Mouse (Mus musculus): ENCODE data around the gene B3galnt2. TPM values are rescaled to one million over a fixed set of nuclear protein-coding genes. Genes with fewer than 3 reads are reported as not detected.

The B3galnt2 gene
- 23.4 and 25.8 TPM in 2 replicates for polyA plus RNA-seq (2015; fragmentation: Nextera tagmentation; extraction: Ambion mirVana)

DNA sequence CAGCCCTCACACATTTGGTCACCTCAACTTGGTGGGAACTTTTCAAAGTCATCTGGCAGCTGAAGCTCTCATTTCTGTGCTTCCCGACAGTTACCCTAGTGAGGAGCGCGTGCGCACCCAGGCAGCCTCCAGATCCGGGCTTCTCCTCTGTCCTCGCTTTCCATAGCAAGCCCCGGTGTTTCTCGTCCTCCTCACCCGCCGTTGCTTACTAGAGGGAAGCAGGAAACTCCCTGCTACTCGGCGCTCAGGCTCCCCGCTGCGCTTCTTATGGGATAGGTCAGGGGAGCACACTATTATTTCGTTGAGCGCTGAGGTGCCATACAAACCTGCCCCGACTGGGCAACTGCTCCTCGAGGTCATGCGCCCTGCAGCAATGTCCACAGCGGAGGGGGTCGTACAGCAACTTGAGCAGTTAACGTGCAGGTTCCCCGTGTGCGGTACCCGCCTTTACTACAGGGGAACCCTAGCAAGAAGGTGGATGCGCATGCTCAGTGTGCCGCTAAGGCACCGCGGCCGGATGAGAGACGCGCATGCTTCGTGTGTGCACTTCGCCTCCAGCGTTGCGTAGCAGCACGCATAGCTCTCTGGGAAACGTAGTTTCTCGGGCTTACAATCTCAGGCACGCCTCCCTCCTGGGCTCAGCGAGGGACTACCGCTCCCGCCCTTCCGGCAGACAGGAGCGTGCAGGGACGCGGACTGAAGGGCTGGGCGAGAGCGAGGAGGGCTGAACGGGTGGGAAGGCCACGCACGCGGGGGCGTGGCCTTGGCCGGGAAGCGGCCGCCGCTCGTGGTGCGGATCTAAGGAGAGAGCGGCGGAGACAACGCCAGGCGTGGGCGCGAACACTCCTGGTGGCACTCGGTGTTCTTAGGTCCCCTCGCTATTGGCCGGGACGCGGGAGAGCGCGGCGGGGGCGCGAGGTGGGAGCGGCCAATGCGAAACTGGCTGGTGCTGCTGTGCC is at the start of gene B3galnt2:
Gene B3galnt2 (plus strand): TSS at position 596 of the 959 bp plus-strand sequence.
- Histone ChIP-seq H3K27ac (ENCODE audit: low read length) (peak within 1 kb of the TSS; percentile 82), H3K9me3 (ENCODE audit: control insufficient read depth, low read length) (no peaks in the 10 kb centered on the region), H3K27me3 (replicated peaks; ENCODE audit: control insufficient read depth, insufficient read depth, low read length) (no peaks in the 10 kb centered on the region), H3K9ac (replicated peaks; ENCODE audit: low read depth, low read length) (peak within 1 kb of the TSS; percentile 87), H3K36me3 (ENCODE audit: control insufficient read depth, insufficient read depth) (no peaks in the 10 kb centered on the region), H3K4me3 (replicated peaks; ENCODE audit: low read length) (peak within 1 kb of the TSS; percentile 93), H3K4me1 (replicated peaks; ENCODE audit: control insufficient read depth, insufficient read depth, low read length) (peaks cover 11% of the 10 kb centered on the region), H3K4me2 (ENCODE audit: low read length) (peak within 1 kb of the TSS; percentile 80)
- WGBS: under 1% methylated on average over 77 of the region's 78 CpGs
- peak; percentile 99 for ATAC-seq

DNA sequence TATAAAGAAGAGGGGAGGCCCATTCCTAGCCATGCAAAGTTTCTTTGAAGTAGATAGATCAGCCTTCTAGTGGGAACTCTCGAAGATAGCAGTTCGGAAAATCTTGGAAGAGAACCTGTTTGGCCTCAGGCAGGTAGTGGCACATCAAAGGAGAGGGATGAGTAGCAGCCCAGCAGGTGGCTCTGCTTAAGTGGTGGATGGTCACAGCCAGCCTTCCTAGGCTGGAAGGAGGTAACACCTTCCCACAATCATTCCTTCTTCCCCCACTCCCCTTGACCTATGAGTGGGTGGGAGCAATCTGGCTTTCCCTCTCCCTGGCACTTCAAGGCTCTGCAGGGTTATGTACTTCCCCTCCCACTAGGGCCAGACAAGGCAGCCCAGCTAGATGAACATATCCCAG is 42.9 kb upstream of the B3galnt2 start:
- Histone ChIP-seq H3K27me3 (replicated peaks; ENCODE audit: control insufficient read depth, insufficient read depth, low read length) (no peaks in the 10 kb centered on the region), H3K9ac (replicated peaks; ENCODE audit: low read depth, low read length) (no peak overlapping the region), H3K9me3 (ENCODE audit: control insufficient read depth, low read length) (no peaks in the 10 kb centered on the region), H3K4me1 (replicated peaks; ENCODE audit: control insufficient read depth, insufficient read depth, low read length) (no peaks in the 10 kb centered on the region), H3K4me3 (replicated peaks; ENCODE audit: low read length) (no peak overlapping the region), H3K4me2 (ENCODE audit: low read length) (no peak overlapping the region), H3K27ac (ENCODE audit: low read length) (no peak overlapping the region), H3K36me3 (ENCODE audit: control insufficient read depth, insufficient read depth) (no peaks in the 10 kb centered on the region)
- WGBS: 63% methylated on average over 2 of the region's 2 CpGs
- no peak for ATAC-seq

DNA sequence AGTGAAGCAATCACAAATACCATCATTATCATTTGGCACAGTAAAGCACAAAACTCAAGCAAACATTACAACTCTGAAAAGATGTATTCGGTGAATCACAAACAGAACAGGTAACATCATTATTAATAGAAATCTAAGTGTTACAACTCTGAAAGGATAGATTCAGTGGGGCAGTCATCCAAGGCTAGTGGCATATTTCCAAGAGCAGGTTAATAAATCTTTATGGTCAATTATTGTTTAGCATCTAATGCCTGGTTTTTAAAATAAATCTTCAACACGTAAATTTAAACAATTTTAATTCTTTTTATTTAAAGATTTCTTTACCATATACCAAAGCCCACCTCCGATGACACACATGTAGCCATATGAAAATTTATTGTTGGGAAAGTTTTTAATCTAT is 34.9 kb upstream of the B3galnt2 start:
- no peaks in the 10 kb centered on the region for H3K27me3 ChIP-seq (replicated peaks; ENCODE audit: control insufficient read depth, insufficient read depth, low read length)
- 96% methylated on average over 3 of the region's 3 CpGs for WGBS
- no peaks in the 10 kb centered on the region for H3K4me1 ChIP-seq (replicated peaks; ENCODE audit: control insufficient read depth, insufficient read depth, low read length)
- no peaks in the 10 kb centered on the region for H3K36me3 ChIP-seq (ENCODE audit: control insufficient read depth, insufficient read depth)
- H3K9ac ChIP-seq (replicated peaks; ENCODE audit: low read depth, low read length): no peak overlapping the region
- H3K9me3 ChIP-seq (ENCODE audit: control insufficient read depth, low read length): no peaks in the 10 kb centered on the region
- no peak overlapping the region for H3K4me2 ChIP-seq (ENCODE audit: low read length)
- no peak overlapping the region for H3K27ac ChIP-seq (ENCODE audit: low read length)
- no peak for ATAC-seq
- no peak overlapping the region for H3K4me3 ChIP-seq (replicated peaks; ENCODE audit: low read length)

DNA sequence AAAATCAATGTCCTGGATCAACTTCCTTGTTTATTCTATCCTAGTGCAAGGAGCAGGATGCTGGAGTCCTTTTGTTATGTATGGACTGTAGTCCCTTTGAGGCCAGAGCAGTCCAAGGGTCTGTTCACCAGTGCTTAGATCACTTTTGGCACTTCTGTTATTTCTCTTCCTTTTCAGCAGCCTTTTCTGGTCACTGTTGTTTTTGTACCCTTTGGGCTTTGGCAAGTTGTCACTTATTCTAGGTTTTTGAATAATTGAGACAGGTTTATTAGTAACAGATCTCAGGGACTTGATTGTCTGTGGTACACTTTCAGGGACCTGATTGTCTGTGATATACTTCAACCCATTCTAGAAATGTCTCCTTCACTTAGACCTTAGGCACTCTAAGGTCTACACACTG is 31.7 kb upstream of the B3galnt2 start:
- Histone ChIP-seq H3K36me3 (ENCODE audit: control insufficient read depth, insufficient read depth) (no peaks in the 10 kb centered on the region), H3K9me3 (ENCODE audit: control insufficient read depth, low read length) (no peaks in the 10 kb centered on the region), H3K27ac (ENCODE audit: low read length) (no peak overlapping the region), H3K4me2 (ENCODE audit: low read length) (no peak overlapping the region), H3K9ac (replicated peaks; ENCODE audit: low read depth, low read length) (no peak overlapping the region), H3K4me1 (replicated peaks; ENCODE audit: control insufficient read depth, insufficient read depth, low read length) (no peaks in the 10 kb centered on the region), H3K4me3 (replicated peaks; ENCODE audit: low read length) (no peak overlapping the region), H3K27me3 (replicated peaks; ENCODE audit: control insufficient read depth, insufficient read depth, low read length) (no peaks in the 10 kb centered on the region)
- ATAC-seq: no peak

DNA sequence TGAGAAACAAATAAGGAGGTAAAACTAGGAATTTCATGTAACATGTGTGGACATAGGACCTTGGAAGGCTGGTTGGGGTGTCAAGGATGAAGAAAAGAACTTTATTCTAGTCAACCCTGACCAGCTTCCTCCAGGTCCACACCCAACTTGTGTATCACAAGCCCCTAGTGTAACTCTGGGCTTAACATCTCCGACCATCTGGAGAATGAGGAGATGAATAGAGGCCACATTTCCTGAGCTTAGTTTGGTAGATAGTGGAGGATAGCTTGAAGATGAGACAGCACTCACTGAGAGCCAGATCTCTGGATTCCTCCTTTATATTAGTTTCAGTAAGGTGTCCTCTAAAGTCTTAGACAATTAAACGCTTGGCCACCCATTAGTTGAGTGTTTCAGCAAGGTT is 24.3 kb upstream of the B3galnt2 start:
- no peak overlapping the region for H3K27ac ChIP-seq (ENCODE audit: low read length)
- no peak for ATAC-seq
- H3K4me3 ChIP-seq (replicated peaks; ENCODE audit: low read length): no peak overlapping the region
- no peak overlapping the region for H3K4me2 ChIP-seq (ENCODE audit: low read length)
- no peaks in the 10 kb centered on the region for H3K36me3 ChIP-seq (ENCODE audit: control insufficient read depth, insufficient read depth)
- H3K4me1 ChIP-seq (replicated peaks; ENCODE audit: control insufficient read depth, insufficient read depth, low read length): no peaks in the 10 kb centered on the region
- no peaks in the 10 kb centered on the region for H3K27me3 ChIP-seq (replicated peaks; ENCODE audit: control insufficient read depth, insufficient read depth, low read length)
- H3K9me3 ChIP-seq (ENCODE audit: control insufficient read depth, low read length): no peaks in the 10 kb centered on the region
- H3K9ac ChIP-seq (replicated peaks; ENCODE audit: low read depth, low read length): no peak overlapping the region
- WGBS: 79% methylated on average over 2 of the region's 2 CpGs

DNA sequence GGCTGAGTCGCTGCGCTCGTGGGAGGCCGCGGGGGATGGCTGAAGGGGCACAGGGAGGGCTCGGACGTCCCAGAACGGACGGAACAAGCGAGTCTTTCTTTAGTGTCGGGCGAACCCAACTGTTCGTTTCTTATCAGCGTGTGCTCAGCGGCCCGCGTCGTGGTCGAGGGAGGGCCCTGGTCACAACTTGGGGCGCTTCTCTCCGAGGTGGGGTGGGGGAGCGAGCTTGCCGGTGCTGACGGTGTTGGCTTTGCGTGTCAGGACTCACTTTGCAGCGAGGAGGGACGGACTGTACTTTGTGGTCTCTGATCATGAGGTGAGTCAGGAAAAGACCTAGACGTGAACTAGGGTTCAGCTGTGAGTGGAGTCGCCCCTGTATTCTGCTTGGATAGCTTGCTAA is 662 bp downstream of the B3galnt2 start:
- H3K4me1 ChIP-seq (replicated peaks; ENCODE audit: control insufficient read depth, insufficient read depth, low read length): peaks cover 11% of the 10 kb centered on the region
- under 1% methylated on average over 28 of the region's 29 CpGs for WGBS
- peak overlapping the region; percentile 73 for H3K4me2 ChIP-seq (ENCODE audit: low read length)
- no peak for ATAC-seq
- H3K9ac ChIP-seq (replicated peaks; ENCODE audit: low read depth, low read length): peak overlapping the region; percentile 87
- H3K27me3 ChIP-seq (replicated peaks; ENCODE audit: control insufficient read depth, insufficient read depth, low read length): no peaks in the 10 kb centered on the region
- H3K9me3 ChIP-seq (ENCODE audit: control insufficient read depth, low read length): no peaks in the 10 kb centered on the region
- peak overlapping the region; percentile 93 for H3K4me3 ChIP-seq (replicated peaks; ENCODE audit: low read length)
- no peaks in the 10 kb centered on the region for H3K36me3 ChIP-seq (ENCODE audit: control insufficient read depth, insufficient read depth)
- H3K27ac ChIP-seq (ENCODE audit: low read length): peak overlapping the region; percentile 65

DNA sequence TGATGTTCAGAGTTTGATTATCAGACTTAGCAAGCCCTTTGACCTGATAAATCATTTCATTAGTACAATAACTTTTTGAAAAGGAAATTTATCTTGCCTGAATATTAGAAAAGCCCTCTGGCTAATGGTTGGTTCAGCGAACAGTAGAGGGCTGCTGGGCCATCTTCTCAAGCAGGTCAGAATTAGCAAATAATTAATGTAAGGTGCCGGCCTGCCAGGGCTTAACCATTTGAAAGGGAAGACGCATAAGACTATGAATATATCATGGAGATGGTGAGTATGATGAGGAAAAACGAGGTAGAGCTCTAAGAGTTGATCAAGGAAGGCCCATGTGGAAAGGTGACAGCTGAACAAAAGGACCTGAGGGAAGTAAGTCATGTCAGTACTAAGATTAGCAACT is 2.4 kb downstream of the B3galnt2 start:
- H3K4me3 ChIP-seq (replicated peaks; ENCODE audit: low read length): no peak overlapping the region

DNA sequence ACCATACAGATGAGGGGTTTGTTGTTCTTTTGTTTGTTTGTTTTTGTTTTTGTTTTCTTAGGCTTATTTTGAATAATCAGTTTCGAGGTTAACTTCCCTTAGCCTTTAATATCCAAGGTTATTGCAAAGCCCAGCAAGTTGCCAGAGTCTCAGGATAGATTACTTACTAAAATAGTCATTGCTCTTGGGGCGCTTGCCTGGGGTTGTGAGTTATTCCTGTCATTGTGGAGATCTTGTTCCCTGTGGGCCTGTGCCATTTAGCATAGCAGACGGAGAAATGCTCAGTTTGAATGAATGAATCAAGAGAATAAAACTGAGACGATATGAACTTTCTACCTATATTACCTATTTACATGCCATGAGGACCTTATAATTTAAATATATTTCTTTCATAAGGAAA is 5.9 kb downstream of the B3galnt2 start:
- Histone ChIP-seq H3K27me3 (replicated peaks; ENCODE audit: control insufficient read depth, insufficient read depth, low read length) (no peaks in the 10 kb centered on the region), H3K4me3 (replicated peaks; ENCODE audit: low read length) (no peak overlapping the region), H3K9ac (replicated peaks; ENCODE audit: low read depth, low read length) (no peak overlapping the region), H3K4me1 (replicated peaks; ENCODE audit: control insufficient read depth, insufficient read depth, low read length) (peaks cover 8% of the 10 kb centered on the region), H3K36me3 (ENCODE audit: control insufficient read depth, insufficient read depth) (no peaks in the 10 kb centered on the region), H3K9me3 (ENCODE audit: control insufficient read depth, low read length) (no peaks in the 10 kb centered on the region), H3K27ac (ENCODE audit: low read length) (no peak overlapping the region), H3K4me2 (ENCODE audit: low read length) (no peak overlapping the region)
- ATAC-seq: no peak
- WGBS: 92% methylated on average over 4 of the region's 4 CpGs

More for the DNA sequence above, 2.4 kb downstream of the B3galnt2 start:
- Histone ChIP-seq H3K4me1 (replicated peaks; ENCODE audit: control insufficient read depth, insufficient read depth, low read length) (peaks cover 11% of the 10 kb centered on the region), H3K27ac (ENCODE audit: low read length) (no peak overlapping the region), H3K4me2 (ENCODE audit: low read length) (no peak overlapping the region), H3K27me3 (replicated peaks; ENCODE audit: control insufficient read depth, insufficient read depth, low read length) (no peaks in the 10 kb centered on the region), H3K9ac (replicated peaks; ENCODE audit: low read depth, low read length) (no peak overlapping the region), H3K36me3 (ENCODE audit: control insufficient read depth, insufficient read depth) (no peaks in the 10 kb centered on the region), H3K9me3 (ENCODE audit: control insufficient read depth, low read length) (no peaks in the 10 kb centered on the region)
- no peak for ATAC-seq
- 80% methylated on average over 4 of the region's 4 CpGs for WGBS

DNA sequence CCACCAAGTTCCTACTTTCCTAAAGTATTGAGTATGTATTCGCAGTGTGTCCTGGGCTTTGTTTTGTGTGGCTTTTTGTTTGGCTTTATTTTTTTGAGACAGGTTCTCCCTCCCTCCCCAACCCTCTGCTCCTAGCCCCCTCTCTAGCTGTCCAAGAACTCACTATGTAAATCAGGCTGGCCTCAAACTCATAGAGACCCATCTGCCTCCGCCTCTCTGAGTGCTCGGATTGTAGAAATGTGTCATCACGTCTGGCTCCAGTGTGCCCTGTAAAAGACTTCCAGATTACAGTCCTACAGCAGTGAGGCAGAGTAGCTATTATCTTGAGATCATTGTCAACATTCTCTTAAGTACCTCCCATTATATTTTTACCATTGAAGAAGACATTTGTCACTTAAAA is 6.8 kb downstream of the B3galnt2 start:
- no peak overlapping the region for H3K9ac ChIP-seq (replicated peaks; ENCODE audit: low read depth, low read length)
- H3K27ac ChIP-seq (ENCODE audit: low read length): no peak overlapping the region
- ATAC-seq: 0 out of 2 replicates have a peak, but pooled peaks have one; percentile 40
- no peaks in the 10 kb centered on the region for H3K9me3 ChIP-seq (ENCODE audit: control insufficient read depth, low read length)
- 75% methylated on average over 4 of the region's 4 CpGs for WGBS
- H3K36me3 ChIP-seq (ENCODE audit: control insufficient read depth, insufficient read depth): no peaks in the 10 kb centered on the region
- no peaks in the 10 kb centered on the region for H3K27me3 ChIP-seq (replicated peaks; ENCODE audit: control insufficient read depth, insufficient read depth, low read length)
- H3K4me3 ChIP-seq (replicated peaks; ENCODE audit: low read length): no peak overlapping the region
- no peak overlapping the region for H3K4me2 ChIP-seq (ENCODE audit: low read length)
- H3K4me1 ChIP-seq (replicated peaks; ENCODE audit: control insufficient read depth, insufficient read depth, low read length): 0 out of 2 replicates have a peak, but pooled peaks cover 3% of the 10 kb centered on the region

Measured in forebrain, embryonic 16.5 days (tissue).